Mouse (Mus musculus): Measurements from ENCODE around the gene Vipas39.
"Not testable (repeated sequence)": the region's sequence is repeated elsewhere in the genome, so short reads cannot be mapped to it uniquely, and the experiment has no call there.

The Vipas39 gene

DNA sequence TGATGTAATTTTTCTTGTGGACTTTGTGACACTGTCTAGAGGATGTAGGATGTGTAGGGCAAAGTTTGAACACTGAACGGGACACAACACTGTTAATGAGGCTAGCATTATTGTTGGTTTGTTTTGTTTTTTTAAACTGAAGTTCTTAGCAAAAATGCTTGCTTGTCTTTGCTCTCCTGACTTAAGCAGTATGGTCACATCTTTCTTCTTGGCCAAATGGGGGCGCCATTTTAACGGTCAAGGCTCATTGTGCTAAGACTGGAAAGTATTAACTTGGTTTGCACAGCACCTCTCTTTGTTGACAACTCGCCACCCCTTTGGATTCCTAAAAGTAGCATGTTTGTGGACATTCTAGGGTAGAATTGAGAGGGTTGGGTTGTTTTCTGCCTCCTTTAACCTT is 1.6 kb upstream of the Vipas39 start:
- no peak for DNase-seq (ENCODE audit: low read depth, low spot score)

- DNase-seq (ENCODE audit: low read depth, low spot score) = no peak
Measured at GRCm38 (mm10) chr12:87266827-87267603, 959 bp upstream of the Vipas39 start.

- no peak for DNase-seq (ENCODE audit: low read depth, low spot score)
Measured at GRCm38 (mm10) chr12:87265444-87265843, 612 bp downstream of the Vipas39 start.

DNA sequence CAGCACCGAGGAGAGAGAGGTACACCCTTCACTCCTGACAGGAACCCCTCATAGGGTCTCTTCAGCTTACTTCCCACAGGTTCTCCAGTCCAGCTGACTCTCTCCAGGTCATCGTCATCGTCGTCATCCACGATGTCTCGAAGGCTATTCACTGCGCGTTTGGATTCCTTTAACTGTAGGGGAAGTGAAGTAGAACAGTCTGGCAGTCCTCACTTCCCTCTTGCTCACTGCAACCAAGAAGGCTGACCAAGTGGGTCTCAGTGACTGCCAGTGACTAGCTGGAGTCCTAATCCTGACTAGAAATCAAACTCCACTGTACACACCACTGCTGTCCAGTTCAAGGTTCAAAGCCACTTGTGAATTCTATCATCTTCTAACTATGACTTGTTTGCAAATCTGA is 5.5 kb downstream of the Vipas39 start:
- no peak for DNase-seq (ENCODE audit: low read depth, low spot score)

GRCm38 (mm10) chr12:87256629-87257028 is 9.4 kb downstream of the Vipas39 start:
- DNase-seq (ENCODE audit: low read depth, low spot score) = no peak

DNA sequence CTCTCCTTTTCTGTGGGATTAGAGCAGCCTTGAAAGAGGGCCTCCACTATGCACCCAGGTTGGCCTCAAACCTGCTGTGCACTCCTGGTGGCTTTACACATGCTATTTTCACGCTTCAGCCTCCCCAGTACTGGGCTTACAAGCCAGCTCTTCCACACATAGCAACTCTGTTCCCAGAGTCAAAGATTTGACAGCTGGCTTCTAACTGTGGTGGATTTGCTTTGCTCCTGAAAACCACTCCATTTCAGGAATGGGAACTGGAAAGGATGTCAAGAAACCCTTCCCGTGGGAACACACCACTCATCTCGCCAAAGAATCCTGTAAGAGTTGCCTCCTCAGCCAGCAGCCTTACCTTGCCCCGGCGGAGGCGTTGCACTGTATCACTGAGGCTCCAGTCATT is 12.2 kb downstream of the Vipas39 start:
- DNase-seq (ENCODE audit: low read depth, low spot score) = no peak

- DNase-seq (ENCODE audit: low read depth, low spot score) = no peak
Measured at GRCm38 (mm10) chr12:87250161-87250560, 15.9 kb downstream of the Vipas39 start.

- DNase-seq (ENCODE audit: low read depth, low spot score) = no peak
Measured at GRCm38 (mm10) chr12:87238632-87239031, 27.4 kb downstream of the Vipas39 start, which contains the start of gene Noxred1. Gene Noxred1 (minus strand): TSS chr12:87238732.

DNA sequence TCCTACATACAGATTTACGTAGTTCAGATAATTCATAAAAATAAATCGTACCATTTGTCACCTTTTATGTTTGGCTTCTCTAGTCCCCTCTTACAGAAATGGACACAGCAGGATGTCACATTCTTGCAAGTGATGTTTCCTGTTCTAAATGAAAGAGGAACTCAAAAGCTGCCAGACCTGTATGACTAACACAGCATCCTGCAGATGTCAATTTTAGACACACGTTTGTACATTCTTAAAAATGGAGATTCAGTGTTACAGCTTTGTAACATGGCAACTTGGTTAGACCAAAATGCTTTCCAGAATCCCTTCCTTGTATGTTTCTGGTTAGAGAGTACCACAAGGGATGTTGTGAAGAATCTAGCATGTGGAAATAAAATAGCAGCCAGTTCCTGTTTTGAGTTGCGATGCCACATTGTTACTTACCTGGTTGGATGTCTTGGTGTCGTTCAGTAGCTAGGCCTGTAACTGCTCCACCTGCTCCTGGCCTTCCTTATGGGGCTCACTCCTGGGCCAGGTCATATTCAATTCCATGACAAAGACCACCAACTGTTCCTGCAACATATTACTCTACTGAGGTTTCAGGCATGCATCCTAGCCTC is 29.1 kb downstream of the Vipas39 start:
- no peak for DNase-seq (ENCODE audit: low read depth, low spot score)

- no peak for DNase-seq (ENCODE audit: low read depth, low spot score)
Measured at GRCm38 (mm10) chr12:87230379-87230895, 35.6 kb downstream of the Vipas39 start.

DNA sequence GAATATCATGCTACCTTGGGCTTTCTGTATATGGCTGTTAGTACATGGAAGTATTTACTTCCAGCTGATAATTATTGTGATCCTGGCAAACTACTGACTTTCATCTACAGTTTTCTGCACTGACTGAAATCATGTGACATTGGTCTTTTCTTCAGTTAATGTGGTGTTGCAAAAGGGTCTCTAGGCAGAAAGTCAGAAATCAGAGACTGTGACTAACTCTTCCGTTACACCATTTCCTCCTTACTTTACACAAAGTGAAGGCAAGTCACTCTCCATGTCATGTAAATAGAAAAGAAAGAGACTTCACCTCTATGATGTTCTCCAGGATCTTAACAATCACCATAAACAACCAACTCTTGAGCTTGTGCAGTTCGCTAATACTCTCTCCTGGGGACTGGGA is 36.4 kb downstream of the Vipas39 start:
- no peak for DNase-seq (ENCODE audit: low read depth, low spot score)

GRCm38 (mm10) chr12:87226801-87227200 is 39.3 kb downstream of the Vipas39 start:
- DNase-seq (ENCODE audit: low read depth, low spot score) = no peak

- no peak for DNase-seq (ENCODE audit: low read depth, low spot score)
Measured at GRCm38 (mm10) chr12:87224950-87225349, 41.1 kb downstream of the Vipas39 start.

DNA sequence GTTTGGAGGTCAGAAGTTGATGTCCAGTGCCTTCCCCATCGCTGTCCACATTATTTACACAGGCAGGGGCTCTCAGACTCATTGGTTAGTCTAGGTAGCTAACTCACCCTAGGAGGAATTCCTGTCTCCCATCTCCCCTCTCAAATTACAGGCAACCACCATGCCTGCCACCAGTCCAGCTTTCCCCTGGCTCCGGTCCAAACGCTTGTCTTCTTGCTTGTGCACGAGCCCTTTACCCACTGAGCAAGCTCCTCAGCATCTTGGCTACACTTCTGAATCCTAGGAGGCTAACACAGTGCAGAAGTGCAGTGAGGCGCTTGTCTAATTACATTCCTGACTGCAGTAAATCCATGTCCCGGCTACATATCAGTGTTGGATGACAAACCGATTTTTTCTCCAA is 46.7 kb downstream of the Vipas39 start:
- no peak for DNase-seq (ENCODE audit: low read depth, low spot score)

- DNase-seq (ENCODE audit: low read depth, low spot score) = no peak
Measured at GRCm38 (mm10) chr12:87217596-87217995, 48.5 kb downstream of the Vipas39 start.

DNA sequence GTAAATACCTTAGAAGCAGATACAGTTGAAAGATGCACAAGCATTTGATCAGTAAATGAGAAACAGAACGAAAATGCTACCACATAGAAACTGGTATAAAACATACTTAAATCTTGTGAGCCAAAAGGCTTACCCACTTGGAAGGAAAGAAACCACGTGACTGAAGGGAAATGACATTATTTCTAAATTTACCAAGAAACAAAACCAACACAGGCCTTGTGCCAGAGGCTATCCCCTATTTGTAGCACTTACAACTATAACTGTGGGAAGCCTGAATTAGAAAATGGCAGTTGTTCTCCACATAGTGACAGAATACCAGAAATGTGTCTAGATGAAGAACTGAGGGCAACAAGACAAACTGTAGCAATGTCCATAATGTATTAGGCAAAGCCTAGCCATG is 50.0 kb downstream of the Vipas39 start:
- no peak for DNase-seq (ENCODE audit: low read depth, low spot score)

DNA sequence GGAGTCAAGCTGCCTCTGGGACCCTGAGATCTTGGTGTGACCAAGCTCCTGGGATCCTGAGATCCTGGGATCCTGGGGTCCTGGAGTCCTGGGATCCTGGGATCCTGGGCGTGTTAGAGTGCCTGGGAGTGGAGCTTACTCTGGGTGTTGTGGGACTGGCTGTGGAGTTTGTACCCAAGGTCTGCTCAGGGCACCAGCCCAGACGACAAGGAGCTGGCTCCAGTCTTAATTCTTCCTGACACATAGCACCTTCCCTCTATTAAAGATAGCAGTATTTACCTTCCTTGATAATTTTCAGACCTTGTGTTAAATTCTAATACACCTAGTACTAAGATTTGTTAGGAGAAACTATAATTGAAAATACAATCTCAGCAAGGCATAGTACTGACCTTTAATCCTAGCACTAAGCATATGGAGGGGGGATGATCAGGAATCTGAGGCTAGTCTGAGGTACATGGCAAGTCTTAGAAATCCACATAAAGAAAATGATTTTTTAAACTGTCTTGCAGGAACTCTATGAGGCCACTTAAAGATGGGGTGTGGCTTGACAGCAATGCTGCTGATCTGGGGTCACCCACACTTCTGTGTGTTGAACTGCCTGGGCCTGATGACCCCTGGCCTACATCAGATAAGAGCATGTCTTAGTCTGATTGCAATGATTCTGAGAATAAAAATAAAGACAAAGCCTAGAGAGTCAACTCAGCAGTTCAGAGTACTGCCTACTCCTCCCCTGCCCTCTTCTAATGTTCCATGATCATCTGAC is 53.0 kb downstream of the Vipas39 start:
- DNase-seq (ENCODE audit: low read depth, low spot score) = no peak

GRCm38 (mm10) chr12:87205789-87206188 is 60.3 kb downstream of the Vipas39 start:
- not testable (repeated sequence) for DNase-seq (ENCODE audit: low read depth, low spot score)

DNA sequence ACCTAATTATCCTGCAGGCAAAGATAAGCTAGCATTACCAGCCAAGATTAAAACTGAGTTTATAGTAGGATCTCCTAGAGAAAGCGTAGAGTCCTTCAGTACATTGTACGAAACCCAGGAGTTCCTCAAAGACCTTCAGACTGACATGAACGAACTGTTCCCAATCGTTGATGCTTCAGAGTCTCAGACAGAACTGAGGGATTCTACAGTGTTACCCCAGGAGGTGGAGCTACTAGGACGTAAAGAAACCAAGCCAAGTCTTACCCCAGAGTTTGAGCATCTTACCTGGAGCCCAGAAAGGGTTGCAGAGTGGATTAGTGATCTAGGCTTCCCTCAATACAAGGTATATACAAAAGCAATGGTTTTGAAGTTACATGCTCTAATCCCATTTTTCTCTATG is 64.4 kb downstream of the Vipas39 start:
- DNase-seq (ENCODE audit: low read depth, low spot score) = no peak

- peak; percentile 46 for DNase-seq (ENCODE audit: low read depth, low spot score)
Measured at GRCm38 (mm10) chr12:87199973-87200586, 66.0 kb downstream of the Vipas39 start, which contains the start of gene Tmed8. Gene Tmed8 (minus strand): TSS chr12:87200454.

GRCm38 (mm10) chr12:87199206-87199972 is 66.7 kb downstream of the Vipas39 start, which contains the start of gene Samd15:
Gene Samd15 (plus strand): TSS chr12:87199723.
- DNase-seq (ENCODE audit: low read depth, low spot score) = no peak

Data from embryo, embryonic 11.5 days (tissue).